In genomic region chr6:103927094-103927493, GRCm38 (mm10) we compare ENCODE assay signal across 15 mouse cellular contexts.
DNase-seq lines count a peak whose midpoint lies in the region.
"Had no signal": no experiment of that assay in that cellular context is flagged by ENCODE, and none has a peak within 500 bp of the region (broad histone marks: within the 10 kb centered on the region; RNA-seq: fewer than 3 reads in every experiment).

No protein-coding gene starts in this region.

- intact Hi-C loops in left cerebral cortex, postnatal 4 days (cut with DNase I): no loop called here
- intact Hi-C loops in left cerebral cortex, postnatal 36 days (cut with DNase I): no loop called here

- peak; percentile 26 to 47 for DNase-seq in cerebellum, postnatal 10 days
- no peak for DNase-seq in cerebellum, adult 8-10 months
- DNase-seq in left cerebral cortex, adult 11 months (ENCODE audit: low spot score): peak; percentile 27
- no peak for DNase-seq in left cerebral cortex, postnatal 4 days
- peak; percentile 63 for DNase-seq in brain, adult 2 months (ENCODE audit: low read depth, low spot score)
- DNase-seq in left cerebral cortex, postnatal 36 days (ENCODE audit: low spot score in 2 of 2): peak; percentile 9 to 13
- no peak for DNase-seq in thymus, postnatal 10 days (ENCODE audit: low spot score in 2 of 2)
- DNase-seq in thymus, postnatal 36 days: no peak
- DNase-seq: adrenal gland, postnatal 10 days; B cell, adult 2 months; cerebellum, adult 18-20 months; gastrocnemius, postnatal 10 days; heart, adult 18-20 months; heart, postnatal 10 days; heart, postnatal 4 days had no signal

Comparison
In these comparisons a context has a peak if more than half of its experiments do, and no peak if none do; other contexts are left out.
1. DNase-seq: peak in cerebellum, postnatal 10 days (2 of 2), left cerebral cortex, adult 11 months (single experiment), brain, adult 2 months (single experiment) and left cerebral cortex, postnatal 36 days (2 of 2); none in cerebellum, adult 8-10 months (single experiment), left cerebral cortex, postnatal 4 days (single experiment), thymus, postnatal 10 days (0 of 2) and thymus, postnatal 36 days (0 of 2).